Mouse (Mus musculus): Measurements from ENCODE around the gene Gmnn. TPM values are rescaled to one million over a fixed set of nuclear protein-coding genes. Genes with fewer than 3 reads are reported as not detected.

The Gmnn gene
- polyA plus RNA-seq, 1 experiment from 2014 or later: 112 TPM

DNA sequence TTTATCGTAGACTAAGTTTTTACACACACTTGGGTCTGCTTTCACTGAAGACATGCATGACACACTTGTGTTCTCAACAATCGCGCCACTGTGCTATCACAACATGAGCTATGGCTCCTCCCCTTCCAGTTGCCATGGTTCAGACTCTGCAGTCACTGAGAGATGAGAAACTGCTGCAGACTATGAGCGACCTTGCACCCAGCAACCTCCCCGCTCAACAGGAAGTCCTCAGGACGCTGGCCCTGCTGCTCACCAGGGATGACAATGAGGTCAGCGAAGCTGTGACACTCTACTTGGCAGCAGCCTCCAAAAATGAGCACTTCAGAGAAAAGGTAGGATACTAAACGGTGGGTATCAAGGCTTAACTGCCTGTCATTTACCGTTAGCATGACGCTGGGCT is 40.2 kb downstream of the Gmnn start:
- Histone ChIP-seq H3K4me3 (no peak overlapping the region), H3K36me3 (no peaks in the 10 kb centered on the region), H3K27ac (no peak overlapping the region), H3K9ac (no peak overlapping the region), H3K27me3 (no peaks in the 10 kb centered on the region), H3K9me3 (no peaks in the 10 kb centered on the region), H3K4me2 (no peak overlapping the region), H3K4me1 (peaks cover 13% of the 10 kb centered on the region)
- WGBS: 66% methylated on average over 10 of the region's 10 CpGs
- no peak for ATAC-seq (ENCODE audit: insufficient number of reproducible peaks, insufficient read depth, low FRiP score, low TSS enrichment, low read depth)

DNA sequence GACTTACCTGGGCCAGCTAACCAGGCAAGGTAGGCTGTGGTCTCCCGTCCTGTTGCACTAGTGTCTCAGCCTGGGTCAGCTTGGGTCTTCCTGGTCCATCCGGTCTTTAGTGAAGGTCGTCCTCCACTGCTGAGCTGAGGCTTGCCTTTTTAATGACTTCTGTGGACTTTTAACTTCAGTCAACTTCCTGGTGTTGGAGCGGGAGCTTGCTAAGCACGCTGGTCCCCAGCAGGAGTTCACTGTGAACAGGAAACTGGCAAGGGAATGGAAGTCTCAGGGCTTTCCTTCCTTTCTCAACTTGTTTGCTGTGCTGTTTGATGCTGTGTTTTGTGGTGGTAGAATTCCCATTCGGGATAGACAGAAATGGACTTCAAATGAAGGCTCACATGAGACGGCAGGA is 44.0 kb downstream of the Gmnn start:
- Histone ChIP-seq H3K9ac (no peak overlapping the region), H3K9me3 (no peaks in the 10 kb centered on the region), H3K36me3 (no peaks in the 10 kb centered on the region), H3K27ac (no peak overlapping the region), H3K27me3 (no peaks in the 10 kb centered on the region), H3K4me1 (0 out of 2 replicates have a peak, but pooled peaks cover 6% of the 10 kb centered on the region), H3K4me3 (no peak overlapping the region), H3K4me2 (no peak overlapping the region)
- 80% methylated on average over 7 of the region's 7 CpGs for WGBS
- no peak for ATAC-seq (ENCODE audit: insufficient number of reproducible peaks, insufficient read depth, low FRiP score, low TSS enrichment, low read depth)

DNA sequence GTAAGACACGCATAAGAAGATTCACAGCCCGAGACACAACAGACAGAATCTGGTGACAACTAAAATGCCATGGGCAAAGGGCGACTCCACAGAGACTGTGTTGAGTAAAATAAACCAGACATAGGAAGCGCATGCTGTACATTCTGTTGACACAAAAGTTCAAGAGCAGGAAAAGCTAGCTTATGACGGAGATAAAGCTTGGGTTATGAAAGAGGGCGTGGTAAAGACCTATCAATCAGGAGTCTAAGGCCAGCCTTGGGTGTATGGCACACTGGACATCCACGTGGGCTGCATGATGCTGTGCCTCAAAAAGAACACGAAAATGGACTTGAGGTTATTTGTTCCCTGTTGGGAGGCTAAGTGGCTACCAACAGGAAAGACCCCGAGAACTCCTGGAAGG is 45.3 kb downstream of the Gmnn start:
- Histone ChIP-seq H3K4me2 (no peak overlapping the region), H3K36me3 (no peaks in the 10 kb centered on the region), H3K9ac (no peak overlapping the region), H3K4me3 (no peak overlapping the region), H3K9me3 (no peaks in the 10 kb centered on the region), H3K27me3 (no peaks in the 10 kb centered on the region), H3K4me1 (0 out of 2 replicates have a peak, but pooled peaks cover 6% of the 10 kb centered on the region), H3K27ac (no peak overlapping the region)
- no peak for ATAC-seq (ENCODE audit: insufficient number of reproducible peaks, insufficient read depth, low FRiP score, low TSS enrichment, low read depth)
- WGBS: 81% methylated on average over 9 of the region's 9 CpGs

DNA sequence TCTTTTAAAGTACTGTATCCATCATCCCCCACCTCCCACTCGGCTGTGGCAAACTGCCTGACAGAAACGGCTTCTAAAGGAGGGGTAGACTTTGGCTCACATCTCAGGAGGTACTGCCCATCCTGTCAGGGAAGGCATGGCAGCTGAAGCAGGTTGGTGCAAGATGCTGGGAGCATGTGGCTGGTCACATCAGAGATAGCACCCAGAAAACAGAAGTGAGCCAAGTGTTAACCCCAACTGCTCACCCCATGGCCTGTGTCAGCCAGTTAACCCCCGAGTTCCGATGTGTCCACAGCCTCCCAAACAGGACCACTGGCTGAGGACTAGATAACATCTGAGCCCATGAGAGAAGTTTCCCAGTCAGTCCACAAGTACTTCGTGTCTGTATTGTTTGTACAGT is 46.1 kb downstream of the Gmnn start:
- WGBS: 60% methylated on average over 5 of the region's 5 CpGs

DNA sequence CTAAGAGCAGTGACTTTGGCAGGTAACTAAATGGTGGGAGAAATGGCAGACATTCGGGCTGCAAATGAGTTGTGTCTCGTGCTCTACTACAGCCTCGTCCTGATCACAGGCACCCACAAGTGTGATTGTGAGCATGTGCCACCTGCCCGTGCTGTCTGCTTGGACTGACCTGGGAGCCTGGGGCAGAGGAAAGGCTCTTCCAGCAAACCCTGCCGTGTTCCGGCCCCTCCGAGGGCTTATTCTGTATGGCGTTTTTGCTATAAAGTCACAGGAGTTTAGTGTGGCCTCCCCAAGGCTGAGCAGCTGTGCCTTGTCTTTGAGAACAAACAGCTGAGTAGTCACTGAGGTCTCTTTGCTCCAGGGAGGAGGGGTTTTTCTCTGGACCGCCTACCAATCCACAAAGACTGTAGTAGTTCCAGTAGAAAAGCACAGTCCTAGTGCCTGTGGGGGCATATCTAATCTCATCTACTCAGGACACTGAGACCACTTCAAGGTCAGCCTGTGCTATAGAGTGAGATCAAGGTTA is 47.3 kb downstream of the Gmnn start:
- H3K27ac ChIP-seq: no peak overlapping the region
- no peaks in the 10 kb centered on the region for H3K27me3 ChIP-seq
- H3K4me1 ChIP-seq: 0 out of 2 replicates have a peak, but pooled peaks cover 6% of the 10 kb centered on the region
- 77% methylated on average over 9 of the region's 9 CpGs for WGBS
- no peak overlapping the region for H3K4me2 ChIP-seq
- no peak overlapping the region for H3K4me3 ChIP-seq
- H3K9ac ChIP-seq: no peak overlapping the region
- H3K9me3 ChIP-seq: no peaks in the 10 kb centered on the region
- no peak for ATAC-seq (ENCODE audit: insufficient number of reproducible peaks, insufficient read depth, low FRiP score, low TSS enrichment, low read depth)
- no peaks in the 10 kb centered on the region for H3K36me3 ChIP-seq

More for the DNA sequence above, 46.1 kb downstream of the Gmnn start:
- Histone ChIP-seq H3K9ac (no peak overlapping the region), H3K27ac (no peak overlapping the region), H3K9me3 (no peaks in the 10 kb centered on the region), H3K4me3 (no peak overlapping the region), H3K27me3 (no peaks in the 10 kb centered on the region), H3K36me3 (no peaks in the 10 kb centered on the region), H3K4me2 (no peak overlapping the region), H3K4me1 (0 out of 2 replicates have a peak, but pooled peaks cover 6% of the 10 kb centered on the region)
- ATAC-seq (ENCODE audit: insufficient number of reproducible peaks, insufficient read depth, low FRiP score, low TSS enrichment, low read depth): no peak

DNA sequence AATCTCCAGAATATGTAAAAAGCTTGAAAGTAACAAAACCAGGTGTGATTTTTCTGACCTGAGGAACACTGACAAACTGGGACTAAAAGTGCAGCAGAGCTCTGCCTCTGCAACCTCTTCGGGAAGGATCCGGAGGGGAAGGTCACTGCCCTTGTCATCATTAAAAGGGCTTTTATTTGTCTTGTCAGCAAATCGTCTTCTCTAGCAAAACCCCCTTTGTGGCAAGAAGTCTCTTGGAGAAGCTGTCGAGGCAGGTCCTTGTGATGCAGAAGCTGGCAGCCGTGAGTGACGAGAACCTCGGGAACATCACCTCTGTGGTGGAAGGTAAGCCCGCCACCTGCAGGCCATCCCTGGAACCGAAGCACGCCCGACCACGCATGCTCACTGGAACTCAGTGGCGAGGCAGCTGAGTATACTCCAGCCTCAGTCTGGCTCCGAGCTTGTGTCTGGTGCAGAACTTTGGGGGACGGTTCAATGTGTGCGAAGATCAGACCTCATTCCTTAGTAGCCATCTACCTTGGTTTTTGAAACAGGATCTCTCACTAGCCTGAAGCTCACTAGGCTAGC is 48.2 kb downstream of the Gmnn start:
- 9% methylated on average over 16 of the region's 16 CpGs for WGBS

DNA sequence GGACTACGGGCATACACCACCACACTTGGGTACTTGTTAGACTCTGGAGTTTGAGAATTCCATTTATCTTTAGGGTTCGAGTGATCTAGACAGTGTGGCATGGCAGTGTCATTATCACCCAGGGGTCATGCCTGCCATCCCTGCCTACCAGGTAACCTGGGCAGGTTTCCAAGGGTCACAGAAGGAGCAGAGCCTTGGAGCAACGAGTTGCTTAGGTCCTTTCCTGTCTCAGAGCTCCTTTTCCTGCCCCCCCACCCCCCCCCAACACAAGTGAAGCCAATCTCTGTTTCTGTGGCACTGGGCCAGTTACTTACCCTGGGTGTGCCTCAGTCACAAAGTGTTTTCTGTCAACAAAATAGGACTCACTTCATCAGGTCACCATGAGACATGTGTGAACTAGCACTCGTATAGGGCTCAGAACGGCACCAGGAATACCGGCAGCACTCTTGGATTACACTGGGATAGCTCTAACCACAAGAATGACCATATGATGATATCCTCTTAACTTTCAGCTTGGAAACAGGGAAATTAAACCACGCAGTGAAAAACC is 49.1 kb downstream of the Gmnn start:
- ATAC-seq (ENCODE audit: insufficient number of reproducible peaks, insufficient read depth, low FRiP score, low TSS enrichment, low read depth): no peak
- H3K4me2 ChIP-seq: no peak overlapping the region
- H3K27me3 ChIP-seq: no peaks in the 10 kb centered on the region
- H3K9me3 ChIP-seq: no peaks in the 10 kb centered on the region
- no peak overlapping the region for H3K9ac ChIP-seq
- WGBS: 77% methylated on average over 7 of the region's 7 CpGs
- no peak overlapping the region for H3K27ac ChIP-seq
- H3K4me1 ChIP-seq: 0 out of 2 replicates have a peak, but pooled peaks cover 6% of the 10 kb centered on the region
- H3K36me3 ChIP-seq: no peaks in the 10 kb centered on the region
- no peak overlapping the region for H3K4me3 ChIP-seq

More for the DNA sequence above, 48.2 kb downstream of the Gmnn start:
- ATAC-seq (ENCODE audit: insufficient number of reproducible peaks, insufficient read depth, low FRiP score, low TSS enrichment, low read depth): no peak
- Histone ChIP-seq H3K4me1 (0 out of 2 replicates have a peak, but pooled peaks cover 6% of the 10 kb centered on the region), H3K27ac (no peak overlapping the region), H3K4me3 (peak overlapping the region; percentile 27), H3K36me3 (no peaks in the 10 kb centered on the region), H3K9ac (peak overlapping the region; percentile 58), H3K27me3 (no peaks in the 10 kb centered on the region), H3K9me3 (no peaks in the 10 kb centered on the region), H3K4me2 (peak overlapping the region; percentile 56)

DNA sequence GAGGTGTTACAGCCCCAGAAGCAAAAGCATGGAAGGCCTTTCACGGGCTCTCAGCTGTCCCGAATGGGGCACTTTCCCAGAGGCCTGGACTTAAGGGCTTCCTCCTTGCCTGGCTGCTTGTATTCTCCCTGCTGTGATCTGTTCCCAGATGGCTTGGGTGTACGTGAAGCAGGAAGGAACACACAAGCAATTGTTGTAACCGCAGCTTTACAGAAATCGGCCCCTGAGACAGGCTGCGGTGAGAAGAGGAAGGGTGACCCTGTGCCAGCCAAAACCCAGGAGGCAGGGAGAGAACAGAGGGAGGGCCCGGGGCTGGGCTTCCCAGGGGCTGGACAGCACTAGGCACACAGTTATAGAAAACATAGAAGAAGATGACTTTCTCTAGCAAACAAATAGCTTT is 50.8 kb downstream of the Gmnn start:
- no peak overlapping the region for H3K4me2 ChIP-seq
- no peak overlapping the region for H3K27ac ChIP-seq
- H3K27me3 ChIP-seq: no peaks in the 10 kb centered on the region
- WGBS: 42% methylated on average over 7 of the region's 7 CpGs
- no peak for ATAC-seq (ENCODE audit: insufficient number of reproducible peaks, insufficient read depth, low FRiP score, low TSS enrichment, low read depth)
- H3K4me1 ChIP-seq: 0 out of 2 replicates have a peak, but pooled peaks cover 6% of the 10 kb centered on the region
- H3K9me3 ChIP-seq: no peaks in the 10 kb centered on the region
- H3K4me3 ChIP-seq: no peak overlapping the region
- no peak overlapping the region for H3K9ac ChIP-seq
- H3K36me3 ChIP-seq: no peaks in the 10 kb centered on the region

DNA sequence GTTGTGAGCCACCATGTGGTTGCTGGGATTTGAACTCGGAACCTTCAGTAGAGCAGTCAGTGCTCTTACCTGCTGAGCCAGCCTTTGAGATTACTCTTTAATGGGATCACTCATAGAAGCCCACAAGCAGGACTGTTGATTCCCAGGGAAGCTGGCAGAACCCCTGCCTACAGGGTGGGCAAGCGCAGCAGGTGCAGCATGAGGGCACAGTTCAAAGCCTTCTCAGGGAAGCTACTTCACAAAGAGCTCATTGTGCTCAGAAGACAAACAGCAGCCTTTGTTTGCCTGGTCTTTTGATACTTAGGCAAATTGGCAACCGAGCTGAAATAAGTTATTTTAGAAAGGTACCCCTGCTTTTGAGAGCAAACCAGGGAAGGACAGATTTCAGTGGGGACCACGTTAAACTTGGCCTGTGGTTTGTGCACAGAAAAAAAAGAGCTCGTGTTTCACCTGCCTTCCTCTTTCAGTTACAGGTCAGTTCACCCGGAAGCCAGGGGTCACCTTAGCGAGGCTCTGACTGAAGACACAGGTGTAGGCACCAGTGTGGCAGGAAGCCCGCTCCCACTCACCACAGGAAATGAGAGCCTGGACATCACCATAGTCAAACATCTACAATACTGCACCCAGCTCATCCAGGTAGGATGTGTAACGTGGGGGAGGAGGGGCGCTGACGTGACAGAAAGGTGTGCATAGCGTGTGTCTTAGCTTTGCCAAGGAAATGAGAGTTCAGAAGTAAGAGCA is 51.9 kb downstream of the Gmnn start:
- no peak for ATAC-seq (ENCODE audit: insufficient number of reproducible peaks, insufficient read depth, low FRiP score, low TSS enrichment, low read depth)

DNA sequence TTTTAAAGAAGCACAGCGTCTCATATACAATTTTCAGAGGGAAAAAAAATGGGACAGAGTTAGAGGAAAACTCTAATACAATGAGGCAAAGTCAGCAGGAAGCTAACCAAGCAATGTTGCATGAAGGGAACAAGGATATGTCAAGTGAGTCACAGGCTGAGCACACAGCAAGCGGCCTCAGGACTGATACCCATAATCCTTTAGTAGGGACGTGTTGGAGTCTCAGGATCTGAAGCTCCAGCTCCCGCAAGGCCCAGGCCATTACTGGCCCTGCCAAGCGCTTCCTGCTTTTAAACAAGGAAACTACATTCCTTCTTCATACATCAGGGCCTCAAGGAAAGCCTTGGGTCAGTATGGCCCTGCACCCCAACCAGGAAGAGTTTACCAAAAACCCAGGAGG is 59.6 kb downstream of the Gmnn start:
- no peak overlapping the region for H3K4me3 ChIP-seq
- no peak overlapping the region for H3K9ac ChIP-seq
- no peaks in the 10 kb centered on the region for H3K36me3 ChIP-seq
- no peak overlapping the region for H3K27ac ChIP-seq
- H3K27me3 ChIP-seq: no peaks in the 10 kb centered on the region
- 77% methylated on average over 5 of the region's 5 CpGs for WGBS
- no peak for ATAC-seq (ENCODE audit: insufficient number of reproducible peaks, insufficient read depth, low FRiP score, low TSS enrichment, low read depth)
- no peaks in the 10 kb centered on the region for H3K9me3 ChIP-seq
- no peaks in the 10 kb centered on the region for H3K4me1 ChIP-seq
- H3K4me2 ChIP-seq: no peak overlapping the region

More for the DNA sequence above, 51.9 kb downstream of the Gmnn start:
- no peak overlapping the region for H3K27ac ChIP-seq
- no peak overlapping the region for H3K4me3 ChIP-seq
- no peak overlapping the region for H3K4me2 ChIP-seq
- no peaks in the 10 kb centered on the region for H3K36me3 ChIP-seq
- 0 out of 2 replicates have a peak, but pooled peaks cover 6% of the 10 kb centered on the region for H3K4me1 ChIP-seq
- no peaks in the 10 kb centered on the region for H3K27me3 ChIP-seq
- H3K9me3 ChIP-seq: no peaks in the 10 kb centered on the region
- H3K9ac ChIP-seq: no peak overlapping the region
- 68% methylated on average over 12 of the region's 12 CpGs for WGBS
